In genomic region chr9:86878716-86879115, GRCm38 (mm10) we compare ENCODE assay signal across 9 mouse cellular contexts. TPM values are rescaled to one million over a fixed set of nuclear protein-coding genes. Genes with fewer than 3 reads are reported as not detected.
DNase-seq lines count a peak whose midpoint lies in the region; ATAC-seq and TF ChIP-seq lines count a peak whose summit lies in the region.
"Had no signal": no experiment of that assay in that cellular context is flagged by ENCODE, and none has a peak within 500 bp of the region (broad histone marks: within the 10 kb centered on the region; RNA-seq: fewer than 3 reads in every experiment).

No protein-coding gene starts in this region.

- ATAC-seq in hindbrain, embryonic 13.5 days (ENCODE audit: low FRiP score), result no peak
- ATAC-seq in neural tube, embryonic 12.5 days (ENCODE audit: low FRiP score, low read depth), result no peak
- no peak for ATAC-seq in activated CD4-positive, CD25-positive, alpha-beta regulatory T cell, adult 4 months

- no peaks in the 10 kb centered on the region for H3K9me3 ChIP-seq in hindbrain, embryonic 13.5 days
- H3K9me3 ChIP-seq in neural tube, embryonic 12.5 days, result no peaks in the 10 kb centered on the region

- TF ChIP-seq CTCF in left cerebral cortex, adult 2 months (IDR thresholded peaks at IDR 0.05), result no peak

- intact Hi-C loops in left cerebral cortex, adult 2 months (cut with DNase I), result loop anchor here (5.0 kb wide), 1 partner anchor 51 kb away; no protein-coding TSS in a partner anchor

- H3K9ac ChIP-seq in hindbrain, embryonic 13.5 days, result peak overlapping the region; percentile 94
- peak overlapping the region; percentile 77 for H3K9ac ChIP-seq in neural tube, embryonic 12.5 days

- H3K27me3 ChIP-seq in hindbrain, embryonic 13.5 days, result no peaks in the 10 kb centered on the region; the same call in 1 of the 2 replicates
- H3K27me3 ChIP-seq in neural tube, embryonic 12.5 days (replicated peaks), result peaks cover 10% of the 10 kb centered on the region

- 50% methylated on average over 6 of the region's 6 CpGs for WGBS in hindbrain, embryonic 13.5 days
- WGBS in neural tube, embryonic 12.5 days, result 51% methylated on average over 6 of the region's 6 CpGs

- H3K27ac ChIP-seq in left cerebral cortex, adult 2 months, result no peak overlapping the region; the same call in 1 of the 2 replicates
- peak overlapping the region; percentile 98 for H3K27ac ChIP-seq in hindbrain, embryonic 13.5 days
- no peak overlapping the region for H3K27ac ChIP-seq in neural tube, embryonic 12.5 days
- H3K27ac ChIP-seq: macrophage had no signal

- no peaks in the 10 kb centered on the region for H3K36me3 ChIP-seq in hindbrain, embryonic 13.5 days
- no peaks in the 10 kb centered on the region for H3K36me3 ChIP-seq in neural tube, embryonic 12.5 days

- peak overlapping the region; percentile 77 for H3K4me2 ChIP-seq in hindbrain, embryonic 13.5 days
- H3K4me2 ChIP-seq in neural tube, embryonic 12.5 days (replicated peaks), result peak overlapping the region; percentile 87

- peak; percentile 40 for DNase-seq in cerebellum, adult 9-10 months
- no peak for DNase-seq in cerebellum, postnatal 36 days
- DNase-seq in left cerebral cortex, adult 2 months (ENCODE audit: extremely low spot score in 1 of 2, low spot score in 2 of 2), result no peak
- no peak for DNase-seq in left cerebral cortex, adult 11 months (ENCODE audit: low spot score)
- no peak for DNase-seq in layer of hippocampus, adult 9-11 months

- H3K4me1 ChIP-seq in hindbrain, embryonic 13.5 days (replicated peaks), result peaks cover 24% of the 10 kb centered on the region
- H3K4me1 ChIP-seq in neural tube, embryonic 12.5 days, result no peaks in the 10 kb centered on the region; the same call in 1 of the 2 replicates

- H3K4me3 ChIP-seq in left cerebral cortex, adult 2 months, result peak overlapping the region; percentile 88
- peak overlapping the region; percentile 85 for H3K4me3 ChIP-seq in hindbrain, embryonic 13.5 days
- peak overlapping the region; percentile 76 for H3K4me3 ChIP-seq in neural tube, embryonic 12.5 days

RNA-seq across cellular contexts. Expression of gene Snap91, which starts 1.7 kb away (rescaled TPM):
- 100 to 1,000 TPM; 384 to 394 TPM for total RNA-seq in left cerebral cortex, adult 2 months (2021)
- 100 and 102 TPM in 2 replicates for polyA plus RNA-seq in hindbrain, embryonic 13.5 days (2015; fragmentation: Nextera tagmentation; extraction: Ambion mirVana)
- polyA plus RNA-seq in neural tube, embryonic 12.5 days (2016; fragmentation: Nextera tagmentation; extraction: Ambion mirVana), result 69.1 and 69.5 TPM in 2 replicates
- not detected for polyA plus RNA-seq in activated CD4-positive, CD25-positive, alpha-beta regulatory T cell, adult 4 months (2017; shearing (Covaris generic))
- polyA plus RNA-seq: macrophage had no signal

Comparison
In these comparisons a context has a peak if more than half of its experiments do, and no peak if none do; other contexts are left out.
1. RNA of gene Snap91, which starts 1.7 kb away (polyA plus RNA-seq): 100 to 102 TPM in hindbrain, embryonic 13.5 days and 69.1 to 69.5 TPM in neural tube, embryonic 12.5 days; not detected in activated CD4-positive, CD25-positive, alpha-beta regulatory T cell, adult 4 months; every median in the first group is over 10 times any median in the second.
2. Peak in every context shown above with its lines, with median percentiles within 50 percentile points of each other: H3K4me3 ChIP-seq.